In genomic region chr4:148079212-148079611, GRCm38 (mm10) we compare ENCODE assay signal across 19 mouse cellular contexts. TPM values are rescaled to one million over a fixed set of nuclear protein-coding genes. Genes with fewer than 3 reads are reported as not detected.
DNase-seq lines count a peak whose midpoint lies in the region; ATAC-seq and TF ChIP-seq lines count a peak whose summit lies in the region.
"Had no signal": no experiment of that assay in that cellular context is flagged by ENCODE, and none has a peak within 500 bp of the region (broad histone marks: within the 10 kb centered on the region; RNA-seq: fewer than 3 reads in every experiment).

No protein-coding gene starts in this region.

- H3K4me1 ChIP-seq in heart, postnatal 0 days (ENCODE audit: control insufficient read depth, insufficient read depth), result peaks cover 12% of the 10 kb centered on the region
- peaks cover 21% of the 10 kb centered on the region for H3K4me1 ChIP-seq in liver, postnatal 0 days (ENCODE audit: insufficient read depth)
- peaks cover 4% of the 10 kb centered on the region for H3K4me1 ChIP-seq in ES-Bruce4 (ENCODE audit: control insufficient read depth, insufficient read depth, low read length)

- no peak for ATAC-seq in heart, postnatal 0 days (ENCODE audit: insufficient read depth, low read depth)
- ATAC-seq in liver, postnatal 0 days, result no peak
- ATAC-seq: forebrain, embryonic 16.5 days; inflammation-experienced regulatory T-cells, adult 6 months had no signal

- TF ChIP-seq EP300 in heart, postnatal 0 days (IDR thresholded peaks at IDR 0.05; ENCODE audit: low read depth), result no peak
- no peak for TF ChIP-seq EP300 in liver, postnatal 0 days (IDR thresholded peaks at IDR 0.05; ENCODE audit: low read depth)
- TF ChIP-seq EP300 in ES-Bruce4 (IDR thresholded peaks at IDR 0.05; ENCODE audit: insufficient read depth, low read depth, low read length), result no peak

- no peak overlapping the region for H3K4me2 ChIP-seq in heart, postnatal 0 days (ENCODE audit: low read depth, low read length)
- H3K4me2 ChIP-seq in liver, postnatal 0 days (ENCODE audit: low read depth, low read length), result no peak overlapping the region
- H3K4me2 ChIP-seq: heart, embryonic 13.5 days; kidney, embryonic 15.5 days; limb, embryonic 15.5 days; neural tube, embryonic 13.5 days had no signal

- no peak for DNase-seq in heart, postnatal 0 days (ENCODE audit: low spot score)
- DNase-seq in heart, postnatal 10 days, result no peak
- DNase-seq in liver, postnatal 0 days, result no peak
- no peak for DNase-seq in liver
- peak; percentile 63 for DNase-seq in ZHBTc4 (ENCODE audit: low read depth, low spot score)
- DNase-seq in right cerebral cortex, postnatal 36 days (ENCODE audit: low spot score in 2 of 2), result no peak
- DNase-seq in adrenal gland, postnatal 14 days, result no peak
- DNase-seq: adrenal gland, adult 8-10 months; thymus, postnatal 25 days had no signal

- peak; percentile 19 for TF ChIP-seq CTCF in heart, postnatal 0 days (IDR thresholded peaks at IDR 0.05; ENCODE audit: low read depth)
- TF ChIP-seq CTCF in liver, postnatal 0 days (IDR thresholded peaks at IDR 0.05; ENCODE audit: low read depth), result peak; percentile 35; the same call in 1 of the 2 replicates
- peak; percentile 66 for TF ChIP-seq CTCF in ES-Bruce4 (IDR thresholded peaks at IDR 0.05; ENCODE audit: low read depth, low read length)

- H3K36me3 ChIP-seq in heart, postnatal 0 days (replicated peaks; ENCODE audit: control insufficient read depth, insufficient read depth, low read length), result peaks cover 25% of the 10 kb centered on the region
- H3K36me3 ChIP-seq in liver, postnatal 0 days (replicated peaks; ENCODE audit: insufficient read depth, low read length), result peaks cover 20% of the 10 kb centered on the region
- peaks cover 34% of the 10 kb centered on the region for H3K36me3 ChIP-seq in ES-Bruce4 (ENCODE audit: control insufficient read depth, insufficient read depth, low read length, poor library complexity, severe bottlenecking)
- H3K36me3 ChIP-seq: neural tube, embryonic 13.5 days had no signal

- intact Hi-C loops in heart, postnatal 10 days (cut with DNase I), result no loop called here

- no peak overlapping the region for H3K27ac ChIP-seq in heart, postnatal 0 days (ENCODE audit: low read depth)
- no peak overlapping the region for H3K27ac ChIP-seq in liver, postnatal 0 days (ENCODE audit: low read depth)
- no peak overlapping the region; the same call in 1 of the 2 replicates for H3K27ac ChIP-seq in ES-Bruce4 (ENCODE audit: insufficient read depth, low read length)
- H3K27ac ChIP-seq: heart, embryonic 13.5 days; hindbrain, embryonic 10.5 days; kidney, embryonic 15.5 days; limb, embryonic 15.5 days; neural tube, embryonic 13.5 days had no signal

- WGBS in heart, postnatal 0 days, result 69% methylated on average over 6 of the region's 6 CpGs
- WGBS in liver, postnatal 0 days (ENCODE audit: insufficient replicate concordance), result 69% methylated on average over 6 of the region's 6 CpGs

- no peak for TF ChIP-seq POLR2A in ES-Bruce4 (IDR thresholded peaks at IDR 0.05; ENCODE audit: insufficient read depth, low read length)

- H3K27me3 ChIP-seq in heart, postnatal 0 days (ENCODE audit: control insufficient read depth, insufficient read depth, low read length), result no peaks in the 10 kb centered on the region
- H3K27me3 ChIP-seq in liver, postnatal 0 days (ENCODE audit: insufficient read depth, low read length), result no peaks in the 10 kb centered on the region
- H3K27me3 ChIP-seq in ES-Bruce4 (ENCODE audit: control insufficient read depth, insufficient read depth, low read length, poor library complexity, severe bottlenecking), result no peaks in the 10 kb centered on the region
- H3K27me3 ChIP-seq: heart, embryonic 13.5 days; kidney, embryonic 15.5 days; limb, embryonic 15.5 days; neural tube, embryonic 13.5 days had no signal

- no peak overlapping the region for H3K4me3 ChIP-seq in heart, postnatal 0 days (ENCODE audit: low read depth, low read length)
- no peak overlapping the region for H3K4me3 ChIP-seq in liver, postnatal 0 days (ENCODE audit: low read depth, low read length)
- H3K4me3 ChIP-seq in ES-Bruce4 (ENCODE audit: low read depth, low read length), result no peak overlapping the region
- H3K4me3 ChIP-seq: heart, embryonic 13.5 days; hindbrain, embryonic 10.5 days; kidney, embryonic 15.5 days; limb, embryonic 15.5 days; neural tube, embryonic 13.5 days had no signal

- no peaks in the 10 kb centered on the region for H3K9me3 ChIP-seq in heart, postnatal 0 days (replicated peaks; ENCODE audit: control insufficient read depth, low read length)
- no peaks in the 10 kb centered on the region for H3K9me3 ChIP-seq in liver, postnatal 0 days (ENCODE audit: low read length)
- no peaks in the 10 kb centered on the region for H3K9me3 ChIP-seq in ES-Bruce4 (replicated peaks; ENCODE audit: control insufficient read depth, insufficient read depth, low read length, poor library complexity, severe bottlenecking)
- H3K9me3 ChIP-seq: G1E; heart, embryonic 13.5 days; hindbrain, embryonic 10.5 days; kidney, embryonic 15.5 days; limb, embryonic 15.5 days; neural tube, embryonic 13.5 days had no signal

- H3K9ac ChIP-seq in heart, postnatal 0 days (replicated peaks; ENCODE audit: low read depth, low read length), result no peak overlapping the region
- no peak overlapping the region for H3K9ac ChIP-seq in liver, postnatal 0 days (replicated peaks)
- no peak overlapping the region for H3K9ac ChIP-seq in ES-Bruce4 (ENCODE audit: low read depth, poor library complexity, severe bottlenecking)
- H3K9ac ChIP-seq: heart, embryonic 13.5 days; kidney, embryonic 15.5 days; limb, embryonic 15.5 days; neural tube, embryonic 13.5 days had no signal

RNA-seq across cellular contexts. Expression of gene Agtrap, which starts 8.6 kb away (rescaled TPM):
- total RNA-seq in heart, postnatal 0 days (2014; rRNA removed; ENCODE audit: low replicate concordance), result 21.2 and 31.4 TPM in 2 replicates
- polyA plus RNA-seq in heart, postnatal 0 days (2015; fragmentation: Nextera tagmentation; extraction: Ambion mirVana), result 22.9 and 25.2 TPM in 2 replicates
- 10 to 100 TPM; 33.6 to 37.0 TPM for total RNA-seq in heart, postnatal 10 days (2021)
- polyA plus RNA-seq in liver, postnatal 0 days (2015; fragmentation: Nextera tagmentation; extraction: Ambion mirVana), result 10.4 and 10.8 TPM in 2 replicates
- 48.2 and 60.6 TPM in 2 replicates for polyA plus RNA-seq in ES-Bruce4 (2011; ENCODE audit: insufficient read depth, insufficient read length, low read depth, missing spikeins)
- 45.1 and 45.2 TPM in 2 replicates for total RNA-seq in adrenal gland, postnatal 14 days (2021)

RNA-seq across cellular contexts. Expression of gene Mthfr, which starts 40.3 kb away (rescaled TPM):
- total RNA-seq in heart, postnatal 0 days (2014; rRNA removed; ENCODE audit: low replicate concordance), result 29.2 and 37.6 TPM in 2 replicates
- polyA plus RNA-seq in heart, postnatal 0 days (2015; fragmentation: Nextera tagmentation; extraction: Ambion mirVana), result 6.0 and 6.3 TPM in 2 replicates
- 10 to 100 TPM; 15.2 to 16.5 TPM for total RNA-seq in heart, postnatal 10 days (2021)
- 3.7 and 4.5 TPM in 2 replicates for polyA plus RNA-seq in liver, postnatal 0 days (2015; fragmentation: Nextera tagmentation; extraction: Ambion mirVana)
- 9.5 and 13.7 TPM in 2 replicates for polyA plus RNA-seq in ES-Bruce4 (2011; ENCODE audit: insufficient read depth, insufficient read length, low read depth, missing spikeins)
- 42.6 and 46.6 TPM in 2 replicates for total RNA-seq in adrenal gland, postnatal 14 days (2021)

RNA-seq across cellular contexts. Expression of gene Clcn6, which starts 40.6 kb away (rescaled TPM):
- total RNA-seq in heart, postnatal 0 days (2014; rRNA removed; ENCODE audit: low replicate concordance), result 14.7 and 16.3 TPM in 2 replicates
- 3.5 and 4.3 TPM in 2 replicates for polyA plus RNA-seq in heart, postnatal 0 days (2015; fragmentation: Nextera tagmentation; extraction: Ambion mirVana)
- total RNA-seq in heart, postnatal 10 days (2021), result 10 to 100 TPM; 11.0 to 14.6 TPM
- 0.52 and 0.79 TPM in 2 replicates for polyA plus RNA-seq in liver, postnatal 0 days (2015; fragmentation: Nextera tagmentation; extraction: Ambion mirVana)
- 13.7 and 16.7 TPM in 2 replicates for polyA plus RNA-seq in ES-Bruce4 (2011; ENCODE audit: insufficient read depth, insufficient read length, low read depth, missing spikeins)
- total RNA-seq in adrenal gland, postnatal 14 days (2021), result 9.7 and 12.0 TPM in 2 replicates

RNA-seq across cellular contexts. Expression of gene Mad2l2, which starts 51.0 kb away (rescaled TPM):
- 6.1 and 6.7 TPM in 2 replicates for total RNA-seq in heart, postnatal 0 days (2014; rRNA removed; ENCODE audit: low replicate concordance)
- polyA plus RNA-seq in heart, postnatal 0 days (2015; fragmentation: Nextera tagmentation; extraction: Ambion mirVana), result 36.2 and 40.1 TPM in 2 replicates
- total RNA-seq in heart, postnatal 10 days (2021), result 10 to 100 TPM; 12.5 to 15.1 TPM
- polyA plus RNA-seq in liver, postnatal 0 days (2015; fragmentation: Nextera tagmentation; extraction: Ambion mirVana), result 16.9 and 18.8 TPM in 2 replicates
- 45.9 and 60.3 TPM in 2 replicates for polyA plus RNA-seq in ES-Bruce4 (2011; ENCODE audit: insufficient read depth, insufficient read length, low read depth, missing spikeins)
- total RNA-seq in adrenal gland, postnatal 14 days (2021), result 20.0 and 21.2 TPM in 2 replicates

RNA-seq across cellular contexts. Expression of gene Draxin, which starts 51.3 kb away (rescaled TPM):
- not detected in 2 replicates for total RNA-seq in heart, postnatal 0 days (2014; rRNA removed; ENCODE audit: low replicate concordance)
- 0.01 and 0.03 TPM in 2 replicates for polyA plus RNA-seq in heart, postnatal 0 days (2015; fragmentation: Nextera tagmentation; extraction: Ambion mirVana)
- total RNA-seq in heart, postnatal 10 days (2021), result not detected
- 0.04 and 0.05 TPM in 2 replicates for polyA plus RNA-seq in liver, postnatal 0 days (2015; fragmentation: Nextera tagmentation; extraction: Ambion mirVana)
- 0.17 and 0.22 TPM in 2 replicates for polyA plus RNA-seq in ES-Bruce4 (2011; ENCODE audit: insufficient read depth, insufficient read length, low read depth, missing spikeins)
- total RNA-seq in adrenal gland, postnatal 14 days (2021), result 0.11 and 0.38 TPM in 2 replicates
- total RNA-seq: megakaryocyte-erythroid progenitor cell, adult 5-6 weeks had no signal
- polyA plus RNA-seq: G1E; inflammation-experienced regulatory T-cells, adult 6 months had no signal
